Mouse (Mus musculus): Measurements from ENCODE around the gene Tec. TPM values are rescaled to one million over a fixed set of nuclear protein-coding genes. Genes with fewer than 3 reads are reported as not detected.
A peak's percentile ranks its signal among the peaks of the same experiment; 100 is the strongest.

The Tec gene
- polyA plus RNA-seq, 1 experiment from 2014 or later, result 2.9 TPM

DNA sequence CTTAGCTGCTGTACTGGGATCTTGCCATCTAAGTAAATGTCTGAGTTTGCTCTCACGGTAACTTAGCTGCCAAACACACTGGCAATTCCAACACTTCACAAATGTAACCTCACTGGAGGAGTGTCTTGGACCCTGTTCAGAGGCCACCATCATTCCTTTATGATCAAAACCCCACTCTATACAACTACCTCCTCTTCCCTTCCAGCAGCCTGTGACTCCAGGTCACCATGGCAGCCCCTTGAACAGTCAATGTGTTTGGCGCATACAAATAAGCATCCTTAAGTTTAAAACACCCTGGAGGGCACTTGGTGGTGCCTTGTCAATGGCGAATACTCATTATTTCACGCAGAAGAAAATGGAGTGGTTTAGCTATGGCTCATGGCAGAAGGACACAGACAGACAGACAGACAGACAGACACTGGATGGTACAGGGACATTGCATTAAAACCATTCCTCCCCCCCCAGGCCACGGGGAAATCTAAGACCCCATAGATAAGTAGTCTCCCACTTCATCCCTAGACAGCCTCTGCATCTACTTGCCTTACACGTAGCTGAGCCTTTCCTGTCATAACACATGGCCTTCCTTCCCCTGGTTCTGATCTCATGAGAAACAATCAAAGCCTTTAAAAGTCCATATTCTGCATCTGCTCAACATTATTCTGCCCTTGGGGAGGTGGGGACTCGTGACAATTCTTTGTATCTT lies 117.1 kb downstream of the Tec start:
- Histone ChIP-seq H3K9ac (replicated peaks; ENCODE audit: low read depth, low read length) (no peak overlapping the region), H3K4me1 (replicated peaks; ENCODE audit: control insufficient read depth, insufficient read depth, low read length) (no peaks in the 10 kb centered on the region), H3K36me3 (ENCODE audit: control insufficient read depth, insufficient read depth) (no peaks in the 10 kb centered on the region), H3K9me3 (ENCODE audit: control insufficient read depth, low read length) (no peaks in the 10 kb centered on the region), H3K27ac (ENCODE audit: low read length) (no peak overlapping the region), H3K4me3 (replicated peaks; ENCODE audit: low read length) (no peak overlapping the region), H3K27me3 (replicated peaks; ENCODE audit: control insufficient read depth, insufficient read depth, low read length) (no peaks in the 10 kb centered on the region), H3K4me2 (ENCODE audit: low read length) (no peak overlapping the region)
- peak; percentile 43; the same call in 1 of the 2 replicates for ATAC-seq
- WGBS, result 73% methylated on average over 7 of the region's 7 CpGs

DNA sequence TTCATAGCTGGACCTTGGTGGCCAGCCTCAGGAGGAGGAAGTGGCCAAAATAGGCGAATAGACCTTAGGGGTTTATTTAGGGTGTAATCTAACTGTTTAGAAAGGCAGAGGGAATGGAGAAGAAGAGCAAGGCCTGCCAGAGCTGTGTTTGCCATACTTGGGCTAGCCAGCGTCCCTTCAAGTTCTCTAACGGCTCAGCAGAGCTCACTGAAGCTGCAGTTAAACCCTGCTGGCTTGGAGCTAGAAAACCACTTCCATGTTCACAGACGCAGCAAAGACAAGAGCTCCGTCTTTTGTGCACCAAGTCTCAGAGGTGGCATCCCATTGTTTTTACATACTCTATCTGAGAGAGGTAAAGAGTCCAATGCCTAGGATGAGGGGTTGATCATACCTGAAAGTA lies 118.1 kb downstream of the Tec start:
- no peak overlapping the region for H3K4me3 ChIP-seq (replicated peaks; ENCODE audit: low read length)
- no peak overlapping the region for H3K4me2 ChIP-seq (ENCODE audit: low read length)
- ATAC-seq, result no peak
- H3K27ac ChIP-seq (ENCODE audit: low read length), result no peak overlapping the region
- no peak overlapping the region for H3K9ac ChIP-seq (replicated peaks; ENCODE audit: low read depth, low read length)
- 71% methylated on average over 5 of the region's 5 CpGs for WGBS
- H3K4me1 ChIP-seq (replicated peaks; ENCODE audit: control insufficient read depth, insufficient read depth, low read length), result no peaks in the 10 kb centered on the region
- no peaks in the 10 kb centered on the region for H3K9me3 ChIP-seq (ENCODE audit: control insufficient read depth, low read length)
- no peaks in the 10 kb centered on the region for H3K36me3 ChIP-seq (ENCODE audit: control insufficient read depth, insufficient read depth)
- H3K27me3 ChIP-seq (replicated peaks; ENCODE audit: control insufficient read depth, insufficient read depth, low read length), result no peaks in the 10 kb centered on the region

DNA sequence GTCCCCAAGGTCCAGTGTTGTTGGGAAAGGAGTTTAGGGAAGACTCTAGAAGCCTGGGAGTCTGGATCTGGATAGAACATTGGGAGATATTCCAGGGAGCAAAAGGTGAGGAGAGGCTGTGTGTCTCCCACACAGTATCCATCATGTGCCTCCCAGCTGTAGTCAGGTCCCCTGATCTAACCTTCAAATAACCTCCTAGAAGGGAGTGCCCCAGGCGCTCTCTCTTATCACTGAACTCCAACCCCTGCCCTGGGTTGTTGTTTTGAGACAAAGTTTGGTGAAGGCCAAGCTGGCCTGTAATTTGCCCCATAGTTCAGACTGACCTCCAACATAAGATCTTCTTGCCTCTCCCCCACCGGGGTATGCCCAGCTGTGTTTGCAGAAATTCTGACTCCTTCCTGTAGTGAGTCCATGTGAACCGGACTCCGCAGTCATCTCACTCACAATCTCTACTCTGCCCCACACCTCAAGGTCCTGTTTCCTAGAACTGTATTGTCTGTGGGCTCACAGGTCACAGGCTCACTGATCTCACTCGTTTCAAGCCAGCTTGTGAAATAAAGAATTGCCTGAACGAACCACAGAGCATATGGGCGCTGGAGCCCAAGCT lies 119.5 kb downstream of the Tec start:
- Histone ChIP-seq H3K27ac (ENCODE audit: low read length) (no peak overlapping the region), H3K4me3 (replicated peaks; ENCODE audit: low read length) (no peak overlapping the region), H3K9me3 (ENCODE audit: control insufficient read depth, low read length) (no peaks in the 10 kb centered on the region), H3K27me3 (replicated peaks; ENCODE audit: control insufficient read depth, insufficient read depth, low read length) (no peaks in the 10 kb centered on the region), H3K9ac (replicated peaks; ENCODE audit: low read depth, low read length) (no peak overlapping the region), H3K4me2 (ENCODE audit: low read length) (no peak overlapping the region), H3K36me3 (ENCODE audit: control insufficient read depth, insufficient read depth) (no peaks in the 10 kb centered on the region), H3K4me1 (replicated peaks; ENCODE audit: control insufficient read depth, insufficient read depth, low read length) (no peaks in the 10 kb centered on the region)
- 77% methylated on average over 7 of the region's 7 CpGs for WGBS
- ATAC-seq, result no peak

DNA sequence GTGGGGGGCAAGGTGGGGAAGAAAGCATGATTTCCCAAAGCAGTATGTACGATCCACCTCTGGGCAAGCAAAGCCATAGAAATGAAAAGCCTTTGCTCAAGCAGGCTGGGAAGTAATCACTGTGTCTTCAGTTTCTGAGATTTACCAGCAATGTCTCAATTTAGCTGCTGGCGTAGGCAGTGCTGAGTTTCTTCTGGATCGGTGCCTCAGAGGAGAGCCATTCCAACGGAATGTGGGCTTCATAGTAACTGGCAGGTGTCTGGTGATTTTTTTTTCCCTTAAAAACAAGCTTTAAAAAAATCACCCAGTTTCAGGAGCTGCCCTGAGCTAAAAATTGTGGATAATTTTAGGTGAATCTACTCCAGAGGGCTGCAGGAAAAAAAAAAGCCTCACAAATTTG lies 120.9 kb downstream of the Tec start:
- ATAC-seq, result no peak

DNA sequence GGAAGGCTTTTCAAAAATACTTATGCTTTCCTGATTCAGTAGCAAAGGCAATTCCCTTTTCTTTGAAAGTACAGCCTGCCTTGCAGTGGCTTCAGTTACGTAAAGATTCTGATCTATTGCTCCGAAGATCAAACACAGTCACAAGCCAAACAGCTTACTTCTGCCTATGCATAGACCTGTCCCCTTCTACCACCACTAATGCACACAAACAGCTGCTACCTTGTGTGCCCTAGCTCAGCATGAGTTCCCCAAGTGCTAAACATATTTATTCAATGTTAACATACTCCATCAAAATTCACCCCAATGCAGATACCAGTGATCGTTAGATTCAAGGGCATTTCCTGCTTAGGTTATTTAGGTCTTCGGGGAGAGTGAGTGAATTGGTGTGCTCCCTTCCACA lies 121.8 kb downstream of the Tec start:
- WGBS, result 77% methylated on average over 4 of the region's 4 CpGs
- Histone ChIP-seq H3K9ac (replicated peaks; ENCODE audit: low read depth, low read length) (no peak overlapping the region), H3K4me2 (ENCODE audit: low read length) (no peak overlapping the region), H3K36me3 (ENCODE audit: control insufficient read depth, insufficient read depth) (no peaks in the 10 kb centered on the region), H3K9me3 (ENCODE audit: control insufficient read depth, low read length) (no peaks in the 10 kb centered on the region), H3K4me1 (replicated peaks; ENCODE audit: control insufficient read depth, insufficient read depth, low read length) (no peaks in the 10 kb centered on the region), H3K4me3 (replicated peaks; ENCODE audit: low read length) (no peak overlapping the region), H3K27me3 (replicated peaks; ENCODE audit: control insufficient read depth, insufficient read depth, low read length) (no peaks in the 10 kb centered on the region), H3K27ac (ENCODE audit: low read length) (no peak overlapping the region)
- ATAC-seq, result no peak

More for the DNA sequence above, 120.9 kb downstream of the Tec start:
- H3K4me2 ChIP-seq (ENCODE audit: low read length), result no peak overlapping the region
- no peaks in the 10 kb centered on the region for H3K9me3 ChIP-seq (ENCODE audit: control insufficient read depth, low read length)
- no peak overlapping the region for H3K9ac ChIP-seq (replicated peaks; ENCODE audit: low read depth, low read length)
- no peaks in the 10 kb centered on the region for H3K27me3 ChIP-seq (replicated peaks; ENCODE audit: control insufficient read depth, insufficient read depth, low read length)
- H3K36me3 ChIP-seq (ENCODE audit: control insufficient read depth, insufficient read depth), result no peaks in the 10 kb centered on the region
- H3K4me3 ChIP-seq (replicated peaks; ENCODE audit: low read length), result no peak overlapping the region
- 63% methylated on average over 4 of the region's 4 CpGs for WGBS
- H3K4me1 ChIP-seq (replicated peaks; ENCODE audit: control insufficient read depth, insufficient read depth, low read length), result no peaks in the 10 kb centered on the region
- H3K27ac ChIP-seq (ENCODE audit: low read length), result no peak overlapping the region

DNA sequence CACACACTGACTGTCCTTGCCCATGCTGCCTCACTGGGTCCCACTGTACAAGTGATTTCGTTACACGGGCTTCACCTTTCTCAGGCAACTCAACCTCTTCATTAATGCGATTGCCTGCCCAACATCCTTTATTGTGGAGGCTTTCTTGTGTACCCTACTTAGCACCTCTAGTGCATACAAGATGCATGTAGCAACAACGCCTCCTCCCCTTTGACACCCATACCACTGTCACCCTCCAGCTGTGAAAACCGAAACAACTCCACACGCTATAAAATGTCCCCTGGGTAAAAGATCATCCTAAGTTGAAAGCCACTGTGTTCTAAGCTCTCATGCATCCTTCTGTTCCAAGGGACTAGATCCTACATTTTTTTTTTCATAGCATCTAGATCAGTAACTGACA lies 125.2 kb downstream of the Tec start:
- no peak for ATAC-seq
- H3K27me3 ChIP-seq (replicated peaks; ENCODE audit: control insufficient read depth, insufficient read depth, low read length), result no peaks in the 10 kb centered on the region
- H3K9ac ChIP-seq (replicated peaks; ENCODE audit: low read depth, low read length), result no peak overlapping the region
- WGBS, result 94% methylated on average over 6 of the region's 6 CpGs
- no peak overlapping the region for H3K27ac ChIP-seq (ENCODE audit: low read length)
- no peaks in the 10 kb centered on the region for H3K36me3 ChIP-seq (ENCODE audit: control insufficient read depth, insufficient read depth)
- no peaks in the 10 kb centered on the region for H3K9me3 ChIP-seq (ENCODE audit: control insufficient read depth, low read length)
- no peak overlapping the region for H3K4me2 ChIP-seq (ENCODE audit: low read length)
- H3K4me1 ChIP-seq (replicated peaks; ENCODE audit: control insufficient read depth, insufficient read depth, low read length), result no peaks in the 10 kb centered on the region
- no peak overlapping the region for H3K4me3 ChIP-seq (replicated peaks; ENCODE audit: low read length)

DNA sequence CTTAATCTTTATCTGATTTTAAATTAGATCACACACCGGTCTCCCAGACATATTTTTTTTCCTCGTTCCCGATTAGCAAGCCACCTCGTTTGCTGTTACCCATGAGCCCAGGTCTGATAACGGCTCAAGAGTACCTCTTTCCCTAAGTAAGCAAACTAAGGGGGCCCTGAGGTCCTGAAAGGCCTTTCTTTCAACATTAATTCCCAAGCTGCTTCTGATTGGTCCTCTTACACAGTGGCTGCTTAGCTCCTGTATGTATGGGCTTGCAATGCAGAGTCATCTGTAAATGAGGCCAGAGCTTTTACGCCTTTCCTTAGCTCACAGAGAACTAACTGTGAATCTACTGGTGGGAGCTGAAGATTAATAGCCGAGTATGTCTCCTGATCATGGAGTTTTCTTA lies 131.4 kb downstream of the Tec start:
- Histone ChIP-seq H3K36me3 (ENCODE audit: control insufficient read depth, insufficient read depth) (no peaks in the 10 kb centered on the region), H3K9ac (replicated peaks; ENCODE audit: low read depth, low read length) (no peak overlapping the region), H3K27ac (ENCODE audit: low read length) (no peak overlapping the region), H3K4me1 (replicated peaks; ENCODE audit: control insufficient read depth, insufficient read depth, low read length) (no peaks in the 10 kb centered on the region), H3K27me3 (replicated peaks; ENCODE audit: control insufficient read depth, insufficient read depth, low read length) (no peaks in the 10 kb centered on the region), H3K4me2 (ENCODE audit: low read length) (no peak overlapping the region), H3K4me3 (replicated peaks; ENCODE audit: low read length) (no peak overlapping the region), H3K9me3 (ENCODE audit: control insufficient read depth, low read length) (no peaks in the 10 kb centered on the region)
- no peak for ATAC-seq
- WGBS, result 60% methylated on average over 7 of the region's 7 CpGs

DNA sequence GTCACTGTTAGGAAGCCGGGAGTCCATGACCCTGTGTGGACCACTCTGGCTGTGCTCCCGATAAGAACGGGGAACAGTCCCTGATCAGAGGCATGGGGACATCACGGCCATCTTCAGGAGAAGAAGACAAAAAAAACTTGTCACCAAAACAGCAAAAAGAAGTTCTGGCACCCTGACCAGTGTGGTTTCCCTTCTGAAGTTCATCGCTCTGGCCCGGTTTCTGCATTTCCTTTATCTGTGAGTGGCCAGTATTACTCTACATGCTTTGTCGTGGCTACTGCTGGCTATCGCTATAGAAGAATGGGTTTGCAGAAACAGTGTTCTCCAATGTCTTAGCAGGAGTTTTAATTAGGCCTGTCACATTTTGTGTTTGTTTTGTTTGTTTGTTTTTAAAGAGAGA lies 131.8 kb downstream of the Tec start:
- Histone ChIP-seq H3K36me3 (ENCODE audit: control insufficient read depth, insufficient read depth) (no peaks in the 10 kb centered on the region), H3K27ac (ENCODE audit: low read length) (no peak overlapping the region), H3K4me2 (ENCODE audit: low read length) (no peak overlapping the region), H3K9ac (replicated peaks; ENCODE audit: low read depth, low read length) (no peak overlapping the region), H3K27me3 (replicated peaks; ENCODE audit: control insufficient read depth, insufficient read depth, low read length) (no peaks in the 10 kb centered on the region), H3K4me3 (replicated peaks; ENCODE audit: low read length) (no peak overlapping the region), H3K9me3 (ENCODE audit: control insufficient read depth, low read length) (no peaks in the 10 kb centered on the region), H3K4me1 (replicated peaks; ENCODE audit: control insufficient read depth, insufficient read depth, low read length) (no peaks in the 10 kb centered on the region)
- 66% methylated on average over 8 of the region's 8 CpGs for WGBS
- no peak for ATAC-seq

DNA sequence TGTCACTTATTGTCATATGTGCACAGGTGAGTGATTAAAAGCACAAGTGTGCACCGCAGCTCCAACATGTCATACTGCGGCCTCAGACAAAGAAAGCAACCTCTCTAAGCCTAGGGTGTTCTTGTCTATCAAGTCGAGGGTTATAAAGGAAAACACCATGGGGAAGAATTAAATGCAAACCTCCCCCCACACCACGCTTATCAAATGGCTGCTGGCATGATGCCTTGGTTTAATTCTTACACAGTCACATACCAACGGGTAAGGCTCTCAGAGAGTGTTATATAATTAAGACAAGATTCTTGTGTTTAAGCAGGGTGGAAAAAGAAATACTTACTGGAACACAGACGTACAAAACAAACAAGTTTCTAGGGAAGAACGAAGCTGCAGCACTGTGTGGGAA lies 132.5 kb downstream of the Tec start:
- Histone ChIP-seq H3K36me3 (ENCODE audit: control insufficient read depth, insufficient read depth) (no peaks in the 10 kb centered on the region), H3K4me1 (replicated peaks; ENCODE audit: control insufficient read depth, insufficient read depth, low read length) (no peaks in the 10 kb centered on the region), H3K27ac (ENCODE audit: low read length) (no peak overlapping the region), H3K9ac (replicated peaks; ENCODE audit: low read depth, low read length) (no peak overlapping the region), H3K27me3 (replicated peaks; ENCODE audit: control insufficient read depth, insufficient read depth, low read length) (no peaks in the 10 kb centered on the region), H3K4me2 (ENCODE audit: low read length) (no peak overlapping the region), H3K4me3 (replicated peaks; ENCODE audit: low read length) (no peak overlapping the region), H3K9me3 (ENCODE audit: control insufficient read depth, low read length) (no peaks in the 10 kb centered on the region)
- no peak for ATAC-seq
- 35% methylated on average over 7 of the region's 7 CpGs for WGBS
